Mouse (Mus musculus) cerebellum, postnatal 10 days (tissue): ENCODE data around the gene Sorcs2.

ENCODE experiments used
- DNase-seq, 2 experiments: peaks; one replicate each; pipeline ENCODE4 v3.0.0; 2021; ENCODE audit warnings: mixed read lengths in 2 of 2

Gene Sorcs2

GRCm38 (mm10) chr5:36168963-36169650 is 228.8 kb downstream of the Sorcs2 start:
- peak; percentile 55 to 64 for DNase-seq

DNA sequence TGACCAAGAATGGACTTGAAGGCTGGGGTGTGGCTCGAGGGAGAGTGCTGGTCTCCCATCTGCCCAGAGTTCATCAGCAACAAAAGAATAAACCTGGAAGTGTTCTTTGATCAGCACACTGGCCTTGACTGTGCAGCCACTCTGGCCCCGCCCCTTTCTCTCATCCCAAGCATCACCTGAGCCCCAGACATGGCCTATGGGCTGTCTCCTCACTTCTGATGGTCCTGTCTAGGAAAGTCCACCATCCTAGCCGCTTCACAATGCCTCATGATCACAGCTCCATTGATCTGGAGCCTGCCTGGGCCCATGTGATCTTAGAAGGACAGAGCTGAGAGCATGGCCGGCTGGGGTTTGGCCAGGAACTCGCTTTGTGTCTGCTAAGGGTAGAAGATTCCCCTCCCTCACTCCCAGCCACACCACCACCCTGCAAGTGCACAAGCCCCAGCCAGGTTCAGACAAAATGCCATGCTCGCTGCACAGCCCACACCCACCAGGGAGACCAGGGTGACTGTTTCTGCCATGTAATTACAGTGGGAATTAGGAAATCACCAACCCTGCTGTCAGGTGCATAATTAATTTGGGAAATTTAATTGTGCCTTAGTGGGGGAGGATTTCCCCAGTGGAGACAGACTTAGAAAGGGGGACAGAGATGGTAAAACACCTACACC is 231.5 kb downstream of the Sorcs2 start:
- no peak for DNase-seq

DNA sequence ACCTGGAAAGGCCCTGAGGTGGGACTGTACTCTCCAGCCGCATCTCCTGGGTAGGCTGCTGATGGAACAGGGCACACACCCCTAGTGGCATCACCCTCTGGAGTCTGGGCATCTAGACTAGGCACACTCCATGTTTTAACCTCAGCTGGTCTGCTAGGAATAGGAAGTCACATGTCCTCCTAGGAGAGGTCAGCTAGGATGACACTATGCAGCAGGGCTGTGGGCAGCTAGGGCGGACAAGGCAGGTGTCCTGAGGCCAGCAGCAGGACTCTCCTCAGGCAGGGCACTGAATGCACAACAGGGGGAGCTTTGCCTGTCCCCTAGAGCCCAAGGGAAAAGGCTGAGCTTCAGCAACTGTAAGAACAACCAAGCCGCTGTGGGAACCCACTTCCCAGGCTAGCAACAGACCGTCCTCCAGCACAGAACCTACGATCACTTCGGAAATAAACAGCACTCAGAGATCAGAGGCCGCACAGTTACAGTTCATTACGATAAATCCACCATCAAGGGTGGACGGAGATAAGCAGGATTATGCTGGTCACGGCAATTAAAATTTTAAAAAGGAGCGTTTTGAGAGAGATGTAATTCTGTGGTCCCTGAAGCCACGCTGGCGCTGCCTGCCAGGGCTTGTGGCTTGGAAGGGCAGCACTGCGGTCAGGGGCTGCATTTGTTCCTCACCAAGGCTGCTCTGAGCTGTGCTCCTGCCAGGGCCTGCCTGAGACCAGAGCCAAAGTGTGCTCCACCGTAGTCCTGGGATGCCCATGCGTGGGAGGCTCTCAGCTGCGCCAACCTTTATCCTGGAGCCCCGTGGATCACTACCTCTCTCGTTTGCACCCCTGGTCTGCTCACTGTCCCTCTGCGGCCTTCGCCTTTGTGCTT is 232.3 kb downstream of the Sorcs2 start:
- peak; percentile 31 to 49 for DNase-seq

GRCm38 (mm10) chr5:36154879-36155485 is 243.0 kb downstream of the Sorcs2 start:
- no peak for DNase-seq

GRCm38 (mm10) chr5:36153261-36153660 is 244.7 kb downstream of the Sorcs2 start:
- DNase-seq: peak; percentile 68 to 74

GRCm38 (mm10) chr5:36151086-36151485 is 246.9 kb downstream of the Sorcs2 start:
- DNase-seq: no peak

GRCm38 (mm10) chr5:36149098-36149497 is 248.8 kb downstream of the Sorcs2 start:
- DNase-seq: peak; percentile 33 to 46

GRCm38 (mm10) chr5:36146589-36146988 is 251.3 kb downstream of the Sorcs2 start:
- no peak for DNase-seq

- no peak for DNase-seq
Measured at GRCm38 (mm10) chr5:36144560-36144959, 253.4 kb downstream of the Sorcs2 start.

DNA sequence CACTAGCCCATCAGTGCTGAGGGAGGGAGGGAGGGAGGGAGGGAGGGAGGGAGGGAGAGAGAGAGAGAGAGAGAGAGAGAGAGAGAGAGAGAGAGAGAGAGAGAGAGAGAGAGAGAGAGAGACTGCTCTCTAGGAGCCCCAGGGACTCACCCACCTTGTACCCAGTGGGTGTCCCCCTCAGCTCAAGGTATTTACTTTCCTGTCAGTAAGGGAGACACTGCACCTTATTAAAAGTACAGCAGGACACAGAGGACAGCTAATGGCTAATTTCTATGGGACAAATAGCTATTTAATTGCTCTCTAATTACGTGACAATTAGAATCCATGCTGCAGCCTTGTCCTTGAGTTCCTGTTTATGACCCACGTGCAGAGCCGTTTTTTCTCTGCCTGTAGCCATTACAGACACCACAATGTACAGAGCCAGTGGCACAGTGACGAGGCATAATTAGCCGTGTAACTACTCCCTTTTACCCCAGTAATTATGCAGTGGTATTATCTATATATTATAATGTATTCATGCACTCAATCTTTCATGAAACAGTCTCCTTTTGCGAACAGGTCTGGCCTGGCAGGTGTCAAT is 256.2 kb downstream of the Sorcs2 start:
- DNase-seq: no peak

DNA sequence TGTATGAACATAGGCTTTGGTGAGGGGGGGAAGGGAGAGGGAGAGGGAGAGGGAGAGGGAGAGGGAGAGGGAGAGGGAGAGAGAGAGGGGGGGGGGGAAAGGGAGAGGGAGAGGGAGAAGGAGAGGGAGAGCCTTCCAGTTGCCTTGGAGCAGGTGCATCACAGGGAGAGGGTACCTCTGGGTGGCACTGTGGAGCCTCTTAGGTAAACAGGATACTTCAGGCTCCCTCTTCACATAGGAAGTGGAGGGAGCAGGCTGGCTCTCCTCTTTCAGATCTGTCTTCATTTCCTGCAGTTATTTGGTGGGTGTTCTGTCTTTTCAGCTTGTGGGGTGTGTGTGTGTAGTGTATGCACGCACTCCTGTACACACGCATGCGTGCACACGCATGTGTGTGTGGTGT is 256.8 kb downstream of the Sorcs2 start:
- peak; percentile 36 to 60 for DNase-seq

GRCm38 (mm10) chr5:36139766-36140165 is 258.2 kb downstream of the Sorcs2 start:
- no peak for DNase-seq

DNA sequence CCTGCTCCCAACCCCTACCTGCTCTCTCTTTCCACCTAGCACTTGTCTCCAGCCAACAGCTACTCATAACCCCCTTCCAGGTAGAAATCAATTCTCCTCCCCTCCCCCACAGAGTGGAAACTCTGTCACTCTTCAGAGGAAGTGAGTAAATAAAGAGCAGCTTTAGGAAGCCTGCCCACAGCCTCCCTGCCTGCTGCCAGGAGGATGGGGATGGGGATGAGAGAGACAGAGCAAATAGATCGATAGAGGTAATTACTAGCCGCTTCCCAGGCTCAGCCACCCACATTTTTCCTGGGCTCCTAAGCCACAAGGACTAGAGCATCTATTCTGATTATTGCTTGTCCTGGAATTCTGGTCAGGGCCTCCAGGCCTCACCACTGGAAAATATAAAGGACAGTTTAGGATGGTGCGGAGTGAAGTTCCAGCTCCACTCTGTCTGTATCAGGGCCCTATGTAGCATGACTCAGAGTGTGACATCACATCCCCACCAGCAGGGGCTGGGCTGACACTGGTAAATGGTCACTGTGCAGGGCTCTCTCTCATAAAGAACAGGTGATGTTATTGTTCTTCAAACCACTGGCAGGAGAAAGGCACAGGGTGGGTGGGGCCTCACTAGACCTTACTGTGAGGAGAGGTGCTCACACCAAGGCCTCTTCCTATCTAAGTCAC is 261.9 kb downstream of the Sorcs2 start:
- no peak for DNase-seq

GRCm38 (mm10) chr5:36134302-36134701 is 263.6 kb downstream of the Sorcs2 start:
- DNase-seq: no peak

DNA sequence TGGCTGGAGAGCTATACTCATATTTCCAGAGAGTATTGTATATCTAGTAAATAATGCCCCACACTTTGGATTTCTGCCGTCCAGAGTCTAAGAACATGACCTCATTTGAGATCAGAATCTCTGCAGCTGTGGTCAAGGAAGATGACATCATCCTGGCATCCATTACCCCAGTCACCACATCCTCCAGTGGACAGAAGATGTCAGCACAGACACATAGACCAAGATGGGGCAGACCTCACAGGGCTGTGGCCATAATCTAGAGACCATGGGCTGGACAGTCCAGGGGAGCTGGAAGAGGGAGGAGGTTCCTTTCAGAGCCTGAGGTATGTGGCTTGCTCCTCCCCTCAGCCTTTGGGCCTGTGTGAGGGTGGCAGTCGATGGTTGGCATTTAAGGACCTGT is 264.0 kb downstream of the Sorcs2 start:
- DNase-seq: no peak

GRCm38 (mm10) chr5:36130393-36131011 is 267.4 kb downstream of the Sorcs2 start:
- DNase-seq: peak; percentile 77 to 84

DNA sequence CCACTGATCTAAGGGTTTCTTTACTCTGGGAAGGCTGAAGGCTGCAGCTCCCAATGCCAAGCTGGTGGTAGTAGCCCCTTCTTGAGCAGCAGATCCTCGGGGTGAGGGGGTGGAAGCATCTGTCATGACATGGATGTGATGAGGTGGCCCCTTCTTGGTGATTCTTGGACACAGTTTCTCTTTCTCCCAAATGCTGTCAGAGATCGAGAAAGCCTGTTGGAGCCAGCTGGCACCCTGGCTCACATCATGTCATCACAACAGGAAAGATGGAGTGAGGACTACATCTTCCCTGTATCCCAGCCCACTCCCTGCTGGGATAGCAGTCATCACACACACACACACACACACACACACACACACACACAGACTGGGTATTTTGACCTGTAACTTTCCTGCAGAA is 268.3 kb downstream of the Sorcs2 start:
- DNase-seq: peak; percentile 61 to 79

- DNase-seq: no peak
Measured at GRCm38 (mm10) chr5:36128513-36128912, 269.4 kb downstream of the Sorcs2 start.

- peak in 1 of 2 experiments; percentile 25 for DNase-seq
Measured at GRCm38 (mm10) chr5:36124993-36125392, 272.9 kb downstream of the Sorcs2 start.

- no peak for DNase-seq
Measured at GRCm38 (mm10) chr5:36122987-36123386, 275.0 kb downstream of the Sorcs2 start.

- no peak for DNase-seq
Measured at GRCm38 (mm10) chr5:36120931-36121341, 277.0 kb downstream of the Sorcs2 start.

GRCm38 (mm10) chr5:36118061-36118460 is 279.9 kb downstream of the Sorcs2 start:
- no peak for DNase-seq
